Mouse (Mus musculus) stomach, embryonic 14.5 days (tissue): ENCODE results near the gene Aldh1b1. TPM values are rescaled to one million over a fixed set of nuclear protein-coding genes. Genes with fewer than 3 reads are reported as not detected.

ENCODE experiments used
- ATAC-seq: fragments of 200-750 bp; cut with Nextera tagmentation; 2 replicates; pipeline ENCODE4 v1.8.0; 2017; ENCODE audit warnings: low read depth, moderate TSS enrichment; ENCODE audit not compliant: insufficient number of reproducible peaks, insufficient read depth, low FRiP score
- H3K27ac ChIP-seq: fragments of 300-500 bp; sonication (generic); 2 replicates; pipeline ENCODE4 v1.5.1; 2014; ENCODE audit warnings: mild to moderate bottlenecking, low read length, moderate library complexity, mixed read lengths
- H3K27me3 ChIP-seq: fragments of 300-500 bp; sonication (generic); 2 replicates; pipeline ENCODE4 v1.6.1; 2014; ENCODE audit warnings: low read length, control low read depth, mixed read lengths; ENCODE audit not compliant: control insufficient read depth, insufficient read depth
- H3K36me3 ChIP-seq: fragments of 300-500 bp; sonication (generic); 2 replicates; pipeline ENCODE4 v1.6.1; 2014; ENCODE audit warnings: mild to moderate bottlenecking, control low read depth, low read length, moderate library complexity, mixed read lengths; ENCODE audit not compliant: control insufficient read depth, insufficient read depth
- H3K4me1 ChIP-seq: fragments of 300-500 bp; sonication (generic); 2 replicates; pipeline ENCODE4 v1.6.1; 2014; ENCODE audit warnings: low read length, control low read depth, mixed read lengths; ENCODE audit not compliant: control insufficient read depth, insufficient read depth
- H3K4me2 ChIP-seq: fragments of 300-500 bp; sonication (generic); replicated peaks from 2 replicates; pipeline ENCODE4 v1.6.1; 2014; ENCODE audit warnings: low read depth, low read length, control low read depth
- H3K4me3 ChIP-seq: fragments of 300-500 bp; sonication (generic); 2 replicates; pipeline ENCODE4 v1.5.1; 2014; ENCODE audit warnings: low read depth, low read length, control low read depth
- H3K9ac ChIP-seq: fragments of 300-500 bp; sonication (generic); replicated peaks from 2 replicates; pipeline ENCODE4 v1.6.1; 2014; ENCODE audit warnings: low read depth, mild to moderate bottlenecking, control low read depth, low read length, moderate library complexity, mixed read lengths
- H3K9me3 ChIP-seq: fragments of 300-500 bp; sonication (generic); 2 replicates; pipeline ENCODE4 v1.6.1; 2016; ENCODE audit warnings: low read depth, low read length, control low read depth; ENCODE audit not compliant: control insufficient read depth
- WGBS: fragments of 180-500 bp; shearing (Covaris S2); extraction: QIAGEN DNeasy Blood & Tissue Kit; methylation state at CpG from one replicate; pipeline ENCODE4 v1.1.7; 2014; 5-methylcytosine and 5-hydroxymethylcytosine counted together
- polyA plus RNA-seq: library from polyadenylated mRNA; unstranded; fragments of >200 nt; fragmentation: Nextera tagmentation; extraction: Ambion mirVana; gene quantifications from 2 replicates; pipeline ENCODE4 v1.2.1, GENCODE M21; 2014

Aldh1b1 gene
- polyA plus RNA-seq, 1 experiment from 2014 or later: 5.0 TPM

- Histone ChIP-seq H3K27ac (no peak overlapping the region), H3K4me1 (peaks cover 40% of the 10 kb centered on the region), H3K36me3 (no peaks in the 10 kb centered on the region), H3K4me2 (no peak overlapping the region), H3K9me3 (no peaks in the 10 kb centered on the region), H3K4me3 (no peak overlapping the region), H3K9ac (no peak overlapping the region), H3K27me3 (no peaks in the 10 kb centered on the region; the same call in 1 of the 2 replicates)
- no peak for ATAC-seq
- WGBS: 63% methylated on average over 10 of the region's 10 CpGs
These were observed 29.7 kb upstream of the Aldh1b1 start for GRCm38 (mm10) chr4:45769141-45769540.

- Histone ChIP-seq H3K27me3 (no peaks in the 10 kb centered on the region; the same call in 1 of the 2 replicates), H3K4me1 (peaks cover 37% of the 10 kb centered on the region)
- WGBS: 30% methylated on average over 10 of the region's 10 CpGs
These were observed 28.8 kb upstream of the Aldh1b1 start for GRCm38 (mm10) chr4:45769791-45770637.

GRCm38 (mm10) chr4:45770638-45771033 lies 28.2 kb upstream of the Aldh1b1 start:
- H3K9me3 ChIP-seq: no peaks in the 10 kb centered on the region
- H3K4me2 ChIP-seq: no peak overlapping the region
- ATAC-seq: no peak
- H3K36me3 ChIP-seq: no peaks in the 10 kb centered on the region
- WGBS: 47% methylated on average over 4 of the region's 4 CpGs
- no peaks in the 10 kb centered on the region for H3K27me3 ChIP-seq
- H3K9ac ChIP-seq: no peak overlapping the region
- peaks cover 31% of the 10 kb centered on the region; the same call in 1 of the 2 replicates for H3K4me1 ChIP-seq
- H3K27ac ChIP-seq: no peak overlapping the region
- H3K4me3 ChIP-seq: no peak overlapping the region

More at GRCm38 (mm10) chr4:45769791-45770637, 28.8 kb upstream of the Aldh1b1 start:
- Histone ChIP-seq H3K9me3 (no peaks in the 10 kb centered on the region), H3K4me3 (no peak overlapping the region), H3K27ac (no peak overlapping the region), H3K4me2 (no peak overlapping the region), H3K36me3 (no peaks in the 10 kb centered on the region), H3K9ac (no peak overlapping the region)
- no peak for ATAC-seq

- no peak overlapping the region for H3K27ac ChIP-seq
- no peaks in the 10 kb centered on the region for H3K27me3 ChIP-seq
- no peak overlapping the region for H3K4me2 ChIP-seq
- no peaks in the 10 kb centered on the region for H3K9me3 ChIP-seq
- H3K9ac ChIP-seq: no peak overlapping the region
- ATAC-seq: no peak
- no peak overlapping the region for H3K4me3 ChIP-seq
- H3K4me1 ChIP-seq: peaks cover 26% of the 10 kb centered on the region; the same call in 1 of the 2 replicates
- WGBS: 42% methylated on average over 8 of the region's 8 CpGs
- no peaks in the 10 kb centered on the region for H3K36me3 ChIP-seq
These were observed 27.6 kb upstream of the Aldh1b1 start for GRCm38 (mm10) chr4:45771173-45771572.

- no peak overlapping the region for H3K4me3 ChIP-seq
- no peaks in the 10 kb centered on the region for H3K36me3 ChIP-seq
- no peak overlapping the region for H3K9ac ChIP-seq
- H3K27ac ChIP-seq: no peak overlapping the region
- H3K9me3 ChIP-seq: no peaks in the 10 kb centered on the region
- WGBS: 4% methylated on average over 5 of the region's 5 CpGs
- ATAC-seq: no peak
- peaks cover 22% of the 10 kb centered on the region; the same call in 1 of the 2 replicates for H3K4me1 ChIP-seq
- H3K27me3 ChIP-seq: no peaks in the 10 kb centered on the region
- no peak overlapping the region for H3K4me2 ChIP-seq
These were observed 27.2 kb upstream of the Aldh1b1 start for GRCm38 (mm10) chr4:45771619-45772018.

GRCm38 (mm10) chr4:45783671-45784070 lies 15.2 kb upstream of the Aldh1b1 start:
- Histone ChIP-seq H3K4me2 (no peak overlapping the region), H3K36me3 (no peaks in the 10 kb centered on the region), H3K9me3 (no peaks in the 10 kb centered on the region), H3K27ac (no peak overlapping the region), H3K4me3 (no peak overlapping the region), H3K9ac (no peak overlapping the region), H3K4me1 (no peaks in the 10 kb centered on the region), H3K27me3 (no peaks in the 10 kb centered on the region)
- no peak for ATAC-seq
- WGBS: 62% methylated on average over 1 of the region's 1 CpGs

GRCm38 (mm10) chr4:45785959-45786358 lies 12.9 kb upstream of the Aldh1b1 start:
- Histone ChIP-seq H3K4me3 (no peak overlapping the region), H3K36me3 (no peaks in the 10 kb centered on the region), H3K9me3 (no peaks in the 10 kb centered on the region), H3K27me3 (no peaks in the 10 kb centered on the region), H3K4me1 (peaks cover 4% of the 10 kb centered on the region; the same call in 1 of the 2 replicates), H3K9ac (no peak overlapping the region), H3K4me2 (no peak overlapping the region), H3K27ac (no peak overlapping the region)
- ATAC-seq: no peak
- 31% methylated on average over 2 of the region's 2 CpGs for WGBS

- no peaks in the 10 kb centered on the region for H3K36me3 ChIP-seq
- no peak overlapping the region for H3K27ac ChIP-seq
- no peaks in the 10 kb centered on the region for H3K27me3 ChIP-seq
- 54% methylated on average over 4 of the region's 4 CpGs for WGBS
- peaks cover 4% of the 10 kb centered on the region; the same call in 1 of the 2 replicates for H3K4me1 ChIP-seq
- no peak overlapping the region for H3K4me2 ChIP-seq
- no peaks in the 10 kb centered on the region for H3K9me3 ChIP-seq
- no peak overlapping the region for H3K9ac ChIP-seq
- no peak for ATAC-seq
- H3K4me3 ChIP-seq: no peak overlapping the region
These were observed 12.1 kb upstream of the Aldh1b1 start for GRCm38 (mm10) chr4:45786674-45787073.
